Mouse (Mus musculus) embryonic facial prominence, embryonic 11.5 days (tissue): ENCODE data around the gene Sesn1. TPM values are rescaled to one million over a fixed set of nuclear protein-coding genes. Genes with fewer than 3 reads are reported as not detected.
A peak's percentile ranks its signal among the peaks of the same experiment; 100 is the strongest.

Source experiments
- ATAC-seq: fragments of 200-750 bp; cut with Nextera tagmentation; replicated peaks from 2 replicates; pipeline ENCODE4 v1.8.0; 2017; ENCODE audit warnings: low read depth; ENCODE audit not compliant: insufficient number of reproducible peaks, low FRiP score, low TSS enrichment
- DNase-seq: peaks from one replicate; pipeline ENCODE4 v3.0.0-alpha.2; 2015; ENCODE audit warnings: low spot score
- H3K27ac ChIP-seq: fragments of 300-500 bp; sonication (generic); replicated peaks from 2 replicates; pipeline ENCODE4 v1.5.1; 2014; ENCODE audit warnings: mild to moderate bottlenecking, low read depth, low read length, control low read depth
- H3K27me3 ChIP-seq: fragments of 300-500 bp; sonication (generic); 2 replicates; pipeline ENCODE4 v1.6.1; 2014; ENCODE audit warnings: mild to moderate bottlenecking, low read length, moderate library complexity, mixed read lengths; ENCODE audit not compliant: control insufficient read depth, insufficient read depth
- H3K36me3 ChIP-seq: fragments of 300-500 bp; sonication (generic); replicated peaks from 2 replicates; pipeline ENCODE4 v1.6.1; 2014; ENCODE audit warnings: low read depth, mild to moderate bottlenecking, low read length, moderate library complexity, mixed read lengths; ENCODE audit not compliant: control insufficient read depth, insufficient read depth
- H3K4me1 ChIP-seq: fragments of 300-500 bp; sonication (generic); 2 replicates; pipeline ENCODE4 v1.6.1; 2014; ENCODE audit warnings: low read length, mixed read lengths; ENCODE audit not compliant: control insufficient read depth, insufficient read depth
- H3K4me2 ChIP-seq: fragments of 300-500 bp; sonication (generic); 2 replicates; pipeline ENCODE4 v1.6.1; 2014; ENCODE audit warnings: low read depth, mild to moderate bottlenecking, control low read depth, low read length, moderate library complexity
- H3K4me3 ChIP-seq: fragments of 300-500 bp; sonication (generic); 2 replicates; pipeline ENCODE4 v1.5.1; 2014; ENCODE audit warnings: low read depth, low read length, control low read depth
- H3K9ac ChIP-seq: fragments of 300-500 bp; sonication (generic); replicated peaks from 2 replicates; pipeline ENCODE4 v1.6.1; 2014; ENCODE audit warnings: mild to moderate bottlenecking, control low read depth, low read length
- H3K9me3 ChIP-seq: fragments of 300-500 bp; sonication (generic); replicated peaks from 2 replicates; pipeline ENCODE4 v1.6.1; 2016; ENCODE audit warnings: mild to moderate bottlenecking, low read length, inconsistent platforms, mixed read lengths; ENCODE audit not compliant: control insufficient read depth
- WGBS: fragments of 180-500 bp; shearing (Covaris S2); extraction: QIAGEN DNeasy Blood & Tissue Kit; methylation state at CpG from one replicate; pipeline ENCODE4 v1.1.7; 2014; 5-methylcytosine and 5-hydroxymethylcytosine counted together
- polyA plus RNA-seq: library from polyadenylated mRNA; unstranded; fragments of >200 nt; fragmentation: Nextera tagmentation; extraction: Ambion mirVana; gene quantifications from 2 replicates; pipeline ENCODE4 v1.2.1, GENCODE M21; 2014

The Sesn1 gene
- polyA plus RNA-seq, 1 experiment from 2014 or later: 35.5 TPM

DNA sequence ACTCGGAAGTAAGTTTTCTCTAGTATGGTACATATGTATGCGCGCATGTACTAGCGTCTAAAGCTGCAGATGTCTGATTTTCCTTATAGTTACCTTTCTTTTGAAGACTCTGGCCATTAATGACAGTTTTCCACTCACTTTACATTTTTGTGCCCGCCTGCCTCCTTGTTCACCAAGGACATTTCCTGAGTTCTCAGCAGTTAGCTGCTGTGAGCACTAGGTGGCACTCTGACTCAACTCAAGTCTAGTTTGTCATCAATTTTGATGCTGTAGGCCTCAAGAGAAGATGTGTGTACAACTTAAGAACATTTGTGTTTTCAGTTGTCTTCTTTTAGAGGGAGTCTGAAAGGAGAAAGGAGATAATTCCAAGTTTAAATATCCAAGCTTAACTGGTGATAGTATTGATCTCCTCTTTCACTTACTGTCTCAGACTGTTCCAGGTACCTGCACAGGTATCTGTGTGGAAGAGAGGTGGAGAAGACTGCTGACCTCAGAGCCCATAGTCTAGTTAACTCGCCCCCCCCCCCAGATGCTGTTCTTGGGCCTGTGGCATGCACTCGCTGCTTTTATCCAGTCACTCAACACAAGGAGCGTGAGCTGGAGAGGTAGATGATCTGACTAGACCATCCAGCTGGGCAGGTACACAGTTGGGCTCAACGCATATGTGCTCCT, 21.3 kb downstream of the Sesn1 start:
- H3K9me3 ChIP-seq: no peaks in the 10 kb centered on the region
- H3K4me2 ChIP-seq: no peak overlapping the region
- H3K4me1 ChIP-seq: no peaks in the 10 kb centered on the region
- no peak overlapping the region for H3K27ac ChIP-seq
- H3K4me3 ChIP-seq: no peak overlapping the region
- ATAC-seq (no peak), DNase-seq (peak; percentile 78)
- WGBS: 51% methylated on average over 9 of the region's 9 CpGs
- no peak overlapping the region for H3K9ac ChIP-seq
- no peaks in the 10 kb centered on the region for H3K27me3 ChIP-seq
- H3K36me3 ChIP-seq: no peaks in the 10 kb centered on the region

- Histone ChIP-seq H3K9me3 (no peaks in the 10 kb centered on the region), H3K9ac (no peak overlapping the region), H3K4me2 (no peak overlapping the region), H3K4me1 (no peaks in the 10 kb centered on the region), H3K4me3 (no peak overlapping the region), H3K27ac (no peak overlapping the region), H3K36me3 (no peaks in the 10 kb centered on the region), H3K27me3 (no peaks in the 10 kb centered on the region)
- 47% methylated on average over 6 of the region's 6 CpGs for WGBS
- DNase-seq: peak; percentile 49
- ATAC-seq: no peak; the same call in 1 of the 2 replicates
These were observed 22.5 kb downstream of the Sesn1 start for GRCm38 (mm10) chr10:41832191-41832590.

DNA sequence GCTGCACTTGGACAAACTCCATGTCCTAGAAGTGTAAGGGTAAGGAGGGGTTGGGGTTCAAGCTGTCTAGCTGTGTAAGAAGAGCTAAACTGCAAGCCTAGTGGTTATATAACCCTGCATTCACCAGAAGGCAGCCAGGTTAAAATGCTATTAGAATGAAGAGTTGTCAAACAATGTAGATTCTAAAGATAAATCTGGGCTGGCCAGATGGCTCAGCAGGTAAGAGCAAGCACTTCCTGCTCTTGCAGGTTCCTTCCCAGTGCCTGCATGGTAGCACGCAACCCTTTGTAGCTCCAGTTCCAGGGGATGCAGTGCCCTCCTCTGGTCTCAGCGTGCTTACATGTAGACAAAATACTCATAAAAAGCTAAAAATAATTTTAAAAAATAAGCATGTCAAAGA, 24.4 kb downstream of the Sesn1 start:
- ATAC-seq (no peak), DNase-seq (no peak)
- Histone ChIP-seq H3K9ac (no peak overlapping the region), H3K27me3 (no peaks in the 10 kb centered on the region), H3K27ac (no peak overlapping the region), H3K4me1 (no peaks in the 10 kb centered on the region), H3K9me3 (no peaks in the 10 kb centered on the region), H3K4me2 (no peak overlapping the region), H3K4me3 (no peak overlapping the region), H3K36me3 (no peaks in the 10 kb centered on the region)
- 87% methylated on average over 2 of the region's 2 CpGs for WGBS

DNA sequence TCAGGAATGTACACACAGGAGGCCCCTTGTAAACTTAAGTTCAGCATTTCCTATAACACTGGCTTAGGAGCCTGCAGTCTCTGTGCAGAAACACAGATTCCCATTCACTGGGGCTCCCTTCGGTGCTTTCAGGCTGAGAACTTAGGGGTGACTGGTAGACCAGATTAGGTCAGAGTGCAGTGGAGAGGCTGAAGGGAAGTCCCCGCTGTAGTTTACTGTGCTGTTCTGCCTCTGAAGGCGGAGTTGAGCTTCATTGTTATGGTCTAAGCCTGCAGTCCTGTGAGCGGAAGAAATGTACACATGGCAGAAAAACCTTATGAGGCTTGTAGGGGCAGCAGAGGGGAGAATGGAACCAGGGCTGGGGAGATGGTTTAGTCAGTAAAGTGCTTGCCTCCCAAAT, 29.2 kb downstream of the Sesn1 start:
- no peak overlapping the region for H3K9ac ChIP-seq
- DNase-seq (no peak), ATAC-seq (no peak)
- H3K4me1 ChIP-seq: no peaks in the 10 kb centered on the region
- no peaks in the 10 kb centered on the region for H3K9me3 ChIP-seq
- no peak overlapping the region for H3K4me2 ChIP-seq
- H3K4me3 ChIP-seq: no peak overlapping the region
- H3K27ac ChIP-seq: no peak overlapping the region
- WGBS: 94% methylated on average over 4 of the region's 4 CpGs
- H3K36me3 ChIP-seq: no peaks in the 10 kb centered on the region
- H3K27me3 ChIP-seq: no peaks in the 10 kb centered on the region

DNA sequence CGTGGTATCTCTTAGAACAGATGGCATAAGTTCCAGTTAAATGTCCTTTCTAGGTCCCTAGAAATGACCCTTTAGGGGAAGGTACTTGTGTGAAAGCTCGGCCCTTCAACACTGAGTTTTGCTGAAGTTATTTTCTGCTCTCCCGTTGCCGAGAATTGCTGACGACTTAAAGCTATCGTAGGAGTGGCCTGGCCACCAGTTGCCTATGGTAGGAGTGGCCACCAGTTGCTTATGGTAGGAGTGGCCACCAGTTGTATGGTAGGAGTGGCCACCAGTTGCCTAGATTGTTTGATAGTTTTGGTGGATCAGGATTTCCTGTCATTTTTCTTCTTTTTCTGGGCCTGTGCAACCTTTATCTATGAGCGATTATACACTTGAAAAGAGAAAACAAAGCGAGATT, 38.0 kb downstream of the Sesn1 start:
- no peaks in the 10 kb centered on the region for H3K36me3 ChIP-seq
- no peak for DNase-seq
- no peaks in the 10 kb centered on the region for H3K27me3 ChIP-seq
- no peaks in the 10 kb centered on the region for H3K4me1 ChIP-seq
- ATAC-seq: no peak
- no peaks in the 10 kb centered on the region for H3K9me3 ChIP-seq
- 97% methylated on average over 8 of the region's 8 CpGs for WGBS
- no peak overlapping the region for H3K27ac ChIP-seq
- H3K4me2 ChIP-seq: no peak overlapping the region
- H3K9ac ChIP-seq: no peak overlapping the region
- H3K4me3 ChIP-seq: no peak overlapping the region

DNA sequence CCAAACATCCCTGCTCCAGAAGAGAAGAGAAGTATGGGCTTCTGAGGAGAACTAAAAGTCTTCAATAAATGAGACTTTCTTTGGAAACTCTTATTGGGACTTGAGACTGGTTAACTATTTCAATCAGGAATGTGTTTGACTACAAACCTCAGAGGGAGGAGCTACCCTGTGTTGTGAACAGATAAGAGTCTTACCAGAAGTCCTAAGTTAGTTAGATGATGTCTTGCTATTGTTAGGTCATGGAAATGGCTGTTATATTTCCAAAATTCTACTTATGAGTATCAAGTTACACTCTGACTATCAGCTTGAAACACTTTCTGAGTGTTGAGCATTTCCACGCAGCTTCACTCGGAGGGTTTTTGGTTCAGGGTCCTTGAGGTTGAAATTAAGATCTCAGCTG, 39.0 kb downstream of the Sesn1 start:
- Histone ChIP-seq H3K36me3 (no peaks in the 10 kb centered on the region), H3K9ac (no peak overlapping the region), H3K4me2 (no peak overlapping the region), H3K4me1 (no peaks in the 10 kb centered on the region), H3K4me3 (no peak overlapping the region), H3K27me3 (no peaks in the 10 kb centered on the region), H3K9me3 (no peaks in the 10 kb centered on the region), H3K27ac (no peak overlapping the region)
- DNase-seq (no peak), ATAC-seq (no peak)
- 88% methylated on average over 2 of the region's 2 CpGs for WGBS

GRCm38 (mm10) chr10:41859820-41860219, 50.1 kb downstream of the Sesn1 start:
- Histone ChIP-seq H3K9ac (no peak overlapping the region), H3K4me3 (no peak overlapping the region), H3K27ac (no peak overlapping the region), H3K27me3 (no peaks in the 10 kb centered on the region), H3K36me3 (no peaks in the 10 kb centered on the region), H3K9me3 (no peaks in the 10 kb centered on the region), H3K4me2 (no peak overlapping the region), H3K4me1 (no peaks in the 10 kb centered on the region)
- no peak for DNase-seq
- ATAC-seq: no peak

- no peaks in the 10 kb centered on the region for H3K9me3 ChIP-seq
- ATAC-seq (no peak), DNase-seq (peak; percentile 14)
- H3K4me2 ChIP-seq: no peak overlapping the region
- no peak overlapping the region for H3K4me3 ChIP-seq
- H3K27me3 ChIP-seq: no peaks in the 10 kb centered on the region
- no peak overlapping the region for H3K27ac ChIP-seq
- no peak overlapping the region for H3K9ac ChIP-seq
- 80% methylated on average over 2 of the region's 2 CpGs for WGBS
- no peaks in the 10 kb centered on the region for H3K4me1 ChIP-seq
- H3K36me3 ChIP-seq: no peaks in the 10 kb centered on the region
These were observed 50.5 kb downstream of the Sesn1 start for GRCm38 (mm10) chr10:41860275-41860688.
